Mouse (Mus musculus) bone marrow macrophage, adult 2 months (primary cell): Measurements from ENCODE around the gene Rnf32.

Experiments used
- CTCF ChIP-seq: IDR thresholded peaks from 2 replicates; pipeline ENCODE4 v1.5.1; 2012; ENCODE audit warnings: low read depth, mild to moderate bottlenecking, low read length, moderate library complexity
- POLR2A ChIP-seq: IDR thresholded peaks from 2 replicates; pipeline ENCODE4 v1.6.1; 2012; ENCODE audit warnings: mild to moderate bottlenecking, low read depth, low read length, borderline replicate concordance

DNA sequence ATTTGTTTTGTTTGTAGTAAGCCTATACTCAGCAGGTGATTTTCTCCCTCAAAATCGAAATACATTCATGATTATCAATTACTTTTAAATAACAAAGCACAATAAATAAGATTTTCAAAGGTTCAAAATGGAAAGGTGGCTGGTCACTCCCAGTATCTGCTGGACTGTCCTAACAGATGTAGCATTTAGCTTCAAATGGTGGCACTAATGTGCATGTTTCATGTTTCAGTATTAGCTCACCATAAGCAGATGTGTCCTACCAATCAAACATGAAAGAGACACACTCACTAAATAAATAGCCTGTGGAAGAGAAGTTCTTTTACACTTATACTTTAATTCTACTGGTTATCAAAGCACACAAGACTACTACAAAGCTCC, 55.7 kb downstream of the Rnf32 start:
- TF ChIP-seq CTCF (no peak), POLR2A (no peak)
